Mouse (Mus musculus) heart, postnatal 0 days (tissue): ENCODE measurements around the gene Akt1. TPM values are rescaled to one million over a fixed set of nuclear protein-coding genes. Genes with fewer than 3 reads are reported as not detected.
A peak's percentile ranks its signal among the peaks of the same experiment; 100 is the strongest.

ENCODE experiments used
- ATAC-seq: fragments of 200-750 bp; cut with Nextera tagmentation; 2 replicates; pipeline ENCODE4 v1.8.0; 2017; ENCODE audit warnings: low read depth, moderate number of reproducible peaks, moderate library complexity; ENCODE audit not compliant: insufficient read depth
- DNase-seq: peaks from one replicate; pipeline ENCODE4 v3.0.0-alpha.2; 2016; ENCODE audit warnings: low spot score
- H3K27ac ChIP-seq: fragments of 300-500 bp; sonication (generic); 2 replicates; pipeline ENCODE4 v1.5.1; 2014; ENCODE audit warnings: low read depth, mild to moderate bottlenecking
- H3K27me3 ChIP-seq: fragments of 300-500 bp; sonication (generic); 2 replicates; pipeline ENCODE4 v1.6.1; 2014; ENCODE audit warnings: low read length, mixed read lengths; ENCODE audit not compliant: control insufficient read depth, insufficient read depth
- H3K36me3 ChIP-seq: fragments of 300-500 bp; sonication (generic); replicated peaks from 2 replicates; pipeline ENCODE4 v1.6.1; 2014; ENCODE audit warnings: low read length, mixed read lengths; ENCODE audit not compliant: control insufficient read depth, insufficient read depth
- H3K4me1 ChIP-seq: fragments of 300-500 bp; sonication (generic); 2 replicates; pipeline ENCODE4 v1.6.1; 2014; ENCODE audit warnings: antibody characterized with exemption; ENCODE audit not compliant: control insufficient read depth, insufficient read depth
- H3K4me2 ChIP-seq: fragments of 300-500 bp; sonication (generic); 2 replicates; pipeline ENCODE4 v1.6.1; 2014; ENCODE audit warnings: low read depth, mild to moderate bottlenecking, low read length, moderate library complexity
- H3K4me3 ChIP-seq: fragments of 300-500 bp; sonication (generic); 2 replicates; pipeline ENCODE4 v1.5.1; 2014; ENCODE audit warnings: low read depth, low read length
- H3K9ac ChIP-seq: fragments of 300-500 bp; sonication (generic); replicated peaks from 2 replicates; pipeline ENCODE4 v1.6.1; 2014; ENCODE audit warnings: low read depth, low read length, mixed read lengths
- H3K9me3 ChIP-seq: fragments of 300-500 bp; sonication (generic); replicated peaks from 2 replicates; pipeline ENCODE4 v1.6.1; 2016; ENCODE audit warnings: low read length; ENCODE audit not compliant: control insufficient read depth
- CTCF ChIP-seq: IDR thresholded peaks from 2 replicates; pipeline ENCODE4 v1.5.1; 2016; ENCODE audit warnings: antibody characterized with exemption, control low read depth, low read depth
- EP300 ChIP-seq: IDR thresholded peaks from 2 replicates; pipeline ENCODE4 v1.6.1; 2016; ENCODE audit warnings: antibody characterized with exemption, low read depth
- WGBS: fragments of 180-500 bp; shearing (Covaris S2); extraction: QIAGEN DNeasy Blood & Tissue Kit; methylation state at CpG from one replicate; pipeline ENCODE4 v1.1.7; 2014; 5-methylcytosine and 5-hydroxymethylcytosine counted together
- polyA plus RNA-seq: library from polyadenylated mRNA; unstranded; fragments of >200 nt; fragmentation: Nextera tagmentation; extraction: Ambion mirVana; gene quantifications from 2 replicates; pipeline ENCODE4 v1.2.1, GENCODE M21; 2015
- total RNA-seq: library from RNA; depleted of rRNA; stranded (reverse); fragments of >200 nt; gene quantifications from 2 replicates; pipeline ENCODE4 v1.2.3, GENCODE M21; 2014; ENCODE audit warnings: low replicate concordance

Gene Akt1
- total and polyA plus RNA-seq, 2 experiments from 2014 or later, result 70.9 to 206 TPM

DNA sequence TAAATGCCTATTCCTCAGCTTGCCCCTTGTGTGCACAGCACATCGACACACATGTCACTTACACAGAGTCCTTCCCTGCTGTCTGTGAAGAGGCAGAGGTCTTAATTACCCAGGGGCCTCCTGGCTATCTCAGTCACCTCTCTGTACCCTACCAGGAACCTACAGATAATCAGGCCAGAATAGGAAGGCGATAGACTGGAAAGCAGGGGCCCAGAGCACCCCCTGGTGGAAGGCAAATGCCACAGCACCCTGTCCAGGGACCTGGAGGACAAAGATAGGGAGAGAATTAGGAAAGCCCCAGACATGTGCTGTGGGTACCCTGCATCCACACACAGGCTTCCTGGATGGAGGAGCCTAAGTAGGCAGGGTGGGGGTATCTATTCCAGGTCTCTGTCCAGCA lies 50.9 kb downstream of the Akt1 start:
- Histone ChIP-seq H3K4me3 (no peak overlapping the region), H3K9ac (0 out of 2 replicates have a peak overlapping the region, but pooled peaks have one; percentile 1), H3K4me1 (peaks cover 49% of the 10 kb centered on the region), H3K9me3 (no peaks in the 10 kb centered on the region), H3K4me2 (no peak overlapping the region), H3K27me3 (peaks cover 8% of the 10 kb centered on the region), H3K36me3 (no peaks in the 10 kb centered on the region), H3K27ac (peak overlapping the region; percentile 52; the same call in 1 of the 2 replicates)
- ATAC-seq (peak; percentile 25), DNase-seq (peak; percentile 72)
- TF ChIP-seq CTCF (peak; percentile 91), EP300 (no peak)
- 17% methylated on average over 2 of the region's 2 CpGs for WGBS

DNA sequence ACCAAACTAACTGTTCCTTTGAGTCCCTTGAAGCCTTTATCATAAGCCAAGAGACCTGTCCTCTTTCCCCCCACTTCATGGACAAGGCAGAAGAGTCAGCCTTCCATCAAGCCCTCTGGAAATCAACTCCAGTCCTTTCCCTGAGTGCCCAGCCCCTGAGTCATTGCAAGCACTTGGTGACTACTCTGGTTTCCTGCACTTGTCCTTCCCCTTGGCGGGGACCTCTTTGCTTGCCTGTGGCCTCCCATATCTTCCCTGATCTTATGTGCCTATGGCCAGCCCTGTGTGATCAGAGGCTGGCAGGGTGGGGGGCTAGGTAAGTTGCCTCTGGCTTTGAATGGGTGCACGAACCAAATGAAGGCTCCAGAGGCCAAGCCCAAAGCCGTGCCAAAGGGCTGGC lies 52.8 kb downstream of the Akt1 start:
- Histone ChIP-seq H3K4me2 (no peak overlapping the region), H3K4me1 (peaks cover 56% of the 10 kb centered on the region), H3K9ac (no peak overlapping the region), H3K27me3 (peaks cover 8% of the 10 kb centered on the region), H3K9me3 (no peaks in the 10 kb centered on the region), H3K4me3 (no peak overlapping the region), H3K27ac (peak overlapping the region; percentile 88; the same call in 1 of the 2 replicates), H3K36me3 (no peaks in the 10 kb centered on the region)
- no peak for TF ChIP-seq CTCF
- TF ChIP-seq EP300, result no peak
- WGBS, result 67% methylated on average over 3 of the region's 3 CpGs
- no peak for DNase-seq
- no peak for ATAC-seq

DNA sequence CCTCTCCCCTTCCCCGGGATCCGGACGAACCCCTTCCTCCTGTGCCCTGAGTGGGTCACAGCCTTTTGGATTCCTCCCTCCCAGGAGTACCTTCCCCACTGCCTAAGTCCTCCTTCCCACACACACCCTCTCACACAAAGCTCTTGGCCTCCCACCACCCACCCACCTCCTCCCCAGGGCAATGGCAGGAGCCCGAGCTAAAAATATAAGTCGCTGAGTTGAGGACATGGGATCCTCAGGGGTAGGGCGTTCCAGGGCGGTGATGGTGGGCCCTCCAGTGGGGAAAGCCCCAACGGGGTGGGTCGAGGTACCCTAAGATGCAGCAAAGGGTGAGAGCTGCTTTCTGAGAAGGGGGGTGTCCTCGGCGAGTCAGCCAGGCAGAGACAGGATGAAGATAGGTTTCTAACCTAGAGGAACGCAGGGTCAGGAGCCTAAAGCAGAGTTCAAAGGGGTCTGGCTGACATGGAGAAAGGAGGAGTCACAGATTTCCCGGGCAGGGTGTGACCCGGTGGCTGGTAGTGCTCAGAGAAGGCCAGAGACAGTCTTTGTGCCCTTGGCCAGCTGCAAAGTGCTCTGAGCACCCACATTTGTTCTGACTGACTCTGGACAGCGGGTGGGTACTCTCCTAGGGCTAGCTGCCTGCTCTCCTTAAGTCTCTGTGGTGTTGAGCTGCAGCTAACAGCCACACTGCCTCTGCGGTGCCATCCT lies 54.2 kb downstream of the Akt1 start:
- TF ChIP-seq EP300 (no peak), CTCF (no peak)
- Histone ChIP-seq H3K4me2 (peak overlapping the region; percentile 88), H3K4me3 (peak overlapping the region; percentile 56), H3K9ac (peak overlapping the region; percentile 63), H3K36me3 (no peaks in the 10 kb centered on the region), H3K4me1 (peaks cover 44% of the 10 kb centered on the region; the same call in 1 of the 2 replicates), H3K27me3 (peaks cover 8% of the 10 kb centered on the region), H3K27ac (peak overlapping the region; percentile 88), H3K9me3 (no peaks in the 10 kb centered on the region)
- DNase-seq, result peak; percentile 47
- peak; percentile 9 for ATAC-seq
- WGBS, result 11% methylated on average over 16 of the region's 16 CpGs

DNA sequence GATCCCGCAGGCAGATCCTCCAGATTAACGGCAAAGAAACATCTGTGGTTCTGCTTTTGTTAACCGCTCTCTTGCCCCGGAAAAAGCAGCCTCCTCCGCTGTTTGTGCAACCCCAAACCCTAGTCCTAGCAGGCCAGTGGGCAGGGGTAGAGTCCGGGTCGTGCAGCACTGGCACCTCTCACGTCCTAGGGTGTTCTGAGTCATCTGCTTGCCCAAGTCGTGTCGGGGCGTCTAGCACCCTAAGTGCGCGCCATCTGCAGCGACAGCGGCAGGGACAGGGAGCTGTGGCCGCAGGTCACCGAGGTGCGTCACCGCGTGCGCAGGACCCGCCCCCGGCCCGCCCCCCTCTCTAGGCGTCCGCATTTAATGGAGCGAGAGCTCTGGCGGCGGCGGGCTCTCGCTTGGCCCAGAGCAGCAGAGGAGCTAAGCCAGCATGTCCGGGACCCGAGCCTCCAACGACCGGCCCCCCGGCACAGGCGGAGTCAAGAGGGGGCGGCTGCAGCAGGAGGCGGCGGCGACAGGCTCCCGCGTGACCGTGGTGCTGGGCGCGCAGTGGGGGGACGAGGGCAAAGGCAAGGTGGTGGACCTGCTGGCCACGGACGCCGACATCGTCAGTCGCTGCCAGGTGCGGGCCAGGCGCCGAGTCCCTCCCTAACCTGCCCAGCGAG lies 54.9 kb downstream of the Akt1 start, which contains the start of gene Adssl1:
Gene Adssl1, plus strand, starts transcription at position 360 of the 668 bp plus-strand sequence.
- TF ChIP-seq EP300 (peak; percentile 73), CTCF (no peak)
- Histone ChIP-seq H3K4me2 (peak within 1 kb of the TSS; percentile 88), H3K4me1 (peaks cover 44% of the 10 kb centered on the region; the same call in 1 of the 2 replicates), H3K27ac (peak within 1 kb of the TSS; percentile 88), H3K4me3 (peak within 1 kb of the TSS; percentile 56), H3K27me3 (peaks cover 8% of the 10 kb centered on the region), H3K9me3 (no peaks in the 10 kb centered on the region), H3K36me3 (no peaks in the 10 kb centered on the region), H3K9ac (peak within 1 kb of the TSS; percentile 63)
- WGBS, result under 1% methylated on average over 54 of the region's 56 CpGs
- ATAC-seq (peak; percentile 66), DNase-seq (peak; percentile 57)

DNA sequence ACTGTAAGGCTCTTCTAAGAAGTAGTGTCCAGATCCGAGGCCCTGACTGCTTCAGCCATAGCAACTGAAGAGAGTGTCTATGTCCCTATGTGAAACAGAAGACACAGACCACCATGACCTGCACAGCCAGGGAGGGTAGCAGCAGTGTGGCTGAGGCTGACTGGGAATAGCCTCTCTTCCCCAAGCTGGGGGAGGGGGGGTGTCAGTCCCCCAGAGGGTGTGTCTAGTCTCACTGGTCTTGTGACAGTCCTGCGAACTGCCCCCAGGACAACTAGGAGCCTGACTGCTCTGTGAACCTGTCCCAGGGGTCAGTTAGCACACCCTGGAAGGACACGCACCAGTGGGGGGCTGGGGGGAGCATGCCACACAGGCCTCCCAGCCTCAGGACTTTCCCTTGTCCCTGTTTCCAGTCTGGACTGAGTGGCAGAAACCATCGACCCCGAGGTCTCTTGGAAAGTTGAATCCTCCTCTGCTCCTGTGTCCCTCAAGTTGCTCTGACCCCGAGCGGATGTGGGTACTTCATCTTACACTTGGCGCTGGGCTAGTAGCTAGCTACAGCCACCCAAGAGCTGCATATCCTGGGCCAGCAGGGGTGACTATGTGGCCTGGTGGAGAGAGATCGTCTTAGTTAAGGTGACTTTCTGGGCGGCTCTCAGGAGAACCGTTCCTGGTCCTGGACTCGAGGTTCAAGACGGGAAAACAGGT lies 55.6 kb downstream of the Akt1 start:
- H3K9me3 ChIP-seq, result no peaks in the 10 kb centered on the region
- DNase-seq (peak; percentile 79), ATAC-seq (peak; percentile 19)
- peaks cover 8% of the 10 kb centered on the region for H3K27me3 ChIP-seq
- peak overlapping the region; percentile 63 for H3K9ac ChIP-seq
- peak overlapping the region; percentile 88 for H3K4me2 ChIP-seq
- TF ChIP-seq EP300 (no peak; the same call in 1 of the 2 replicates), CTCF (no peak)
- peak overlapping the region; percentile 88 for H3K27ac ChIP-seq
- peaks cover 44% of the 10 kb centered on the region; the same call in 1 of the 2 replicates for H3K4me1 ChIP-seq
- WGBS, result 14% methylated on average over 13 of the region's 13 CpGs
- H3K36me3 ChIP-seq, result no peaks in the 10 kb centered on the region
- H3K4me3 ChIP-seq, result peak overlapping the region; percentile 56
